Mouse (Mus musculus) lung, postnatal 36 days (tissue): ENCODE measurements around the gene Ino80d.

ENCODE experiments used
- DNase-seq: peaks from one replicate; pipeline ENCODE4 v3.0.0; 2022; ENCODE audit warnings: mixed read lengths

Ino80d gene

GRCm38 (mm10) chr1:63102758-63103451 is 11.6 kb downstream of the Ino80d start:
- DNase-seq, result no peak

DNA sequence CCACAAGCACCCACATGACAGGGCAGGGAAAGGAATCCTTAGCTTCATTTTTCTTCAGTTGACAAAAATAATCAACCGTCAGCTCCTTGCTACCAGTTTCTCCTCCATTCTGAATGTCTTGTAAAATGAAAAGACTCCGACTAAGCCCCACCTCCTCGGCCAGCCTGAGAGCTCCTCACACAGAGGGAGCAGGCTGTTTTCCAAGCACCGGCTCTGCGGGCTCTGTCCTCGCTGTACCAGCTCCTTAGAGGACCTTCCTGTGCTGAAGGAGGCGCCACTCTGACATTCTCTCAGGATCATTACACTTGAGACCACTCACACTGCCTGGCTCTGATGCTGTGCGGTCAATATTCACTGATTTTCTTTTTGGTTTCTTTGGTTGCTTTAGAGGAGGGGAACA is 14.3 kb downstream of the Ino80d start:
- peak; percentile 21 for DNase-seq

DNA sequence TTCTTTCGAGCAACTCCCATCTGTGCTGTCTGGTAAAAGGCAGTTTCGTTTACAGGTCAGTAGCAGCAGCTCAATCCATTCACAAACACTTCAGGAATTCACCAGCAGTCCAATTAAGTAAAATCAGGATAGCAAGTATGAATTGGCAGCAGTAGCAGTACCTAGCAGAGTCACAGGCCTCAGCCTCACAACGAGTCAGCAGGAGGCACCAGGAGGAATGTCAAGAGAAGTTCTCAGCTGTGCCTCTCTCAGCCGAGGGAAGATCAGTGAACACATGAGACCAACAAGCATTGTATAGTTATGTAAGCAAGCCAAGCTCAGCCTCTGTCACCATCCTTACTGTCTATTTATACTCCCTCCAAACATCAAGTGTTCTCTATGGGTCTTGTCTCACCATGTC is 15.6 kb downstream of the Ino80d start:
- no peak for DNase-seq

DNA sequence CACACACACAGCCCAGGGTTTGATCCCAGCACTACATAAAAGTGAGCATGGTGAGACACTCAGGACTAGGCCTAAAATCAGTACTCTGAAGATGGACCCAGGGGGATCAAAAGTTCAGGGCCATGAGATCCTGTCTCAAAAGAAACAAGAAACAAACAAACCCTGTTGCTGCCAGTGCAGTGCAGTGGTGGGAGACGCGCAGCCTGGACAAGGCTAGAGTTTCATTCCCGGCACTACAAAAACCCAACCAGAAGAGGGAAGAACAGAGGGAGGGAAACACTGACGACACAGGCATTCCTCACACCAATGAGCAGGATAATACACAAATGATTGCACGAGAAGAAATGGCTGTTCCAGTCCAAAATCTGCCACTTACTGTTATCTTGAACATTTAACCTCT is 18.4 kb downstream of the Ino80d start:
- DNase-seq, result no peak

GRCm38 (mm10) chr1:63089795-63090194 is 24.7 kb downstream of the Ino80d start:
- DNase-seq, result peak; percentile 22

- no peak for DNase-seq
These were observed 25.9 kb downstream of the Ino80d start for GRCm38 (mm10) chr1:63088614-63089013.

DNA sequence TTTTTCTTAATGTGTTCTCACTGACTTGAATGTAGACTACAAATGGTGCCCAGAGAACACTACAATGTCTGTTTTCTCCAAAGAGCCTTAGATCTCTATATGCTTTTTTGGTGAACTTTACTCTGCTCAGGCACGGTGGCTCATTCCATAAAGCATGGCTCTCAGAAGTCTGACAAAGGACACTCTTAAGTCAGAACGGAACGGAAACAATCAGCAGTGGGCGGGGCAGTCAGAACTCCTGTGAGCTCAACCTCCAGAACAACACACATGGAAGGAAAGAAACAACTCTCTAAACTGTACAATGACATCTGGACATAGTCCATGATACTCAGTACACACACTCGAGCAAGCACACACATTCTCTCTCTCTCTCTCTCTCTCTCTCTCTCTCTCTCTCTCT is 34.2 kb downstream of the Ino80d start:
- DNase-seq, result peak; percentile 30

- no peak for DNase-seq
These were observed 38.1 kb downstream of the Ino80d start for GRCm38 (mm10) chr1:63076383-63076782.

- DNase-seq, result no peak
These were observed 43.1 kb downstream of the Ino80d start for GRCm38 (mm10) chr1:63071379-63071778.

DNA sequence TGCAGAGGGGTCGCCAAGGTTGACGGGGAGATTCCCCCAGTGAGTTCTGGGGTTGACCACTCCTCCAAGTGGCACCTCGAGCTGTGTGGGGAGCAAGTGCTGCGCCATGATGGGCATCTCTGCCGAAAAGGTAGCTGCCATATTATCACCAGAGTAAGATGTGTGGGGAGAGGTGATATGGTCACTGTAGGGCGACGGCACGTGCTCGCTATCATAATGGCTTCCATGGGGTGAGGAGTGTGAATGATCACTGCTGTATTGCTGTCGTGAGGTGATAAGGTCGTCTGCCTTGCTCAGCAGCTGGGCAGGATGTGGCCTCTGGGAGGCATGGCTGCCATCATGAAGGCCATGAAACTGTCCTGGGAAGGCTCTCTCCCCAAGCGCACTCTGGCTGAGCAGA is 56.1 kb downstream of the Ino80d start:
- no peak for DNase-seq

DNA sequence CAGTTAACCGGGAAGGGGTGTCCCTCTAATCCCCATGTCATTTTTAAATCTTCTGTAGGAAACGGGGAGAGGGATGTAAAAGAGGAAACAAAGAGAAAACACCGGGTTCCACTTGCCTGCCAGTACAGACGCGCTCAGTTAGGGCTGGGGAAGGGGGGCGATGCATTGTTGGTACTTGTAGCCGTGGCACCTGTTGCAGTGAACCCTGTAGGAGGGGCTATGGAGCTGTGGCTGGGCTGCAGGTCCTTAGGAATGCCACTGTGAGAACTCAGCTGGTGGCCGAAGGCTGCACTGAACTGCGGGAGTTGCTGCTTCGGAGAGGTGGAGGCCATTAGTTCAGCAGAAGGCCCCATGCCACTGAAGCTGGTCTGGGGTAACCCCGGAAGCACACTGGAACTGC is 56.6 kb downstream of the Ino80d start:
- DNase-seq, result no peak

DNA sequence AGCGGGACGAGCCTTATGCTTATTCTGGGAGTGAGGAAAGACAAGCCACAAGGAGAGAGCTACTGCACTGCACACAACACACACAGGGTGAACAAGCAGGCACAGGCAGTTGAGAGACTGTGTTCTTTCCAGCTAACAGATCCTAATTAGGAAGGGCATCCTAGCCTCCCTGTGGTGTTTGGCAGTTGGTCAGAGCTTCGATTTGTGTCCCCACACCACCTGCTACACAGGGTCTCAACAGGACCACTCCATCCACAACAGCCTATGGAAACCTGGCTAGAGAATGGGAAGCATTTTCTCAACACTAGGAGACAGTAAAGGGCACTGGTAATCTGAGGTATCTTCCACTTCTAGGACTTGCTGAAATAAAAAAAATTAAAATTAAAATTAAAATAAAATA is 57.1 kb downstream of the Ino80d start:
- no peak for DNase-seq

DNA sequence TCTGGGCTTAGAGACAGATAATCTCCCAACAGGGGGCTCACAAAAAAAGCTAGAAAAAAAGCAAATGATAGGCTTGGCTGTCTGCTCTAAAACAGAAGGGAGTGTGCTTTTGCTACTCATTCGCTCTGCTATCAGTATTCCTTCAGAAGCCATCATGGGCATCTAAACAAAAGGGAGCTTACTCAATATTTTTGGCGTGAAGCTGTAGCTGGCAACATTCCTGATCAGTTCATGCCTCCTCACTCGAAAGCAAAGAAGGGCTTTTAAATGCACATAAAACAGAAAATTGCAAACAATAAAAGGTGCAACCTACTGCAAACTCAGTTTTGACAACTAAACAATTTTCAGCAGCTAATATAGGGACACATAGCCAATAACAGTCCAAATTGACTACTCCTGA is 59.1 kb downstream of the Ino80d start:
- peak; percentile 38 for DNase-seq

GRCm38 (mm10) chr1:63050866-63051265 is 63.6 kb downstream of the Ino80d start:
- peak; percentile 69 for DNase-seq

DNA sequence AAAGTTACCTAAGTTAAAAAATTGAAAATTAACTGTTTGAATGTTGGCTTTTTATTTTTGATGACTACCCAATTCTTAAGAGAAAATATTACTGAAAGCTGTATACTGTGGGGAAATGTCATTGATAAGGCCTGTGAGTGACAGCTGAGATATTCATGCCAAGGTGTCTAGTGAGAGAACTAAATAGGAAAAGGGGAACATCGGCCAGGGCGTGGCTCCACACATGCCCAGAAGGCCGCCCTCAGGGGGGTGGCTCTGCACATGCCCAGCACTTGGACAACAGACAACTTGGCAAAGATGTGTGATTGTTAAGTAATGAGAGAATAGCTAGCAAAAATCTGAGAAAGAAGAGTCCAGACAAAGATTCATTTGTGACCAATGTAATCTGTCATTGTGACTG is 64.5 kb downstream of the Ino80d start:
- DNase-seq, result peak; percentile 18

- DNase-seq, result no peak
These were observed 66.5 kb downstream of the Ino80d start for GRCm38 (mm10) chr1:63047983-63048382.

DNA sequence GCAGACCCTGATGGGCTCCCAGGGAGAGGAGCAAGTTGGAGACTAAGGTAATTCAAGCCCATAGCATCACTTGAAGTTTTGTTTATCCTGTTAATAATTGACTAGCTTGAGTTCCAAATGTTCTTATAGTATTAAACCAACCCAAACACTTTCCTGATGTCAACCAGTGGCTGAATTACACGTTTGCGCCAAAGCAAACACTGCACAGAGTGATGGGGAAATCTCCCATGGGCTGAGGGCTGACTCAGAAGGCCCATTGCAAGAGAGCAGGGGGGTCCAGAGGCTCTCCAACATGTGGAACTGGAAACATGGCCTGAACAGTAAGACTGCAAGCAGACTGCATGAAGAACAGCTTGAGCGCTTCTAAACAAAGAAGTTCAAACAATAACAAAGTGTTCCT is 81.5 kb downstream of the Ino80d start:
- peak; percentile 60 for DNase-seq

DNA sequence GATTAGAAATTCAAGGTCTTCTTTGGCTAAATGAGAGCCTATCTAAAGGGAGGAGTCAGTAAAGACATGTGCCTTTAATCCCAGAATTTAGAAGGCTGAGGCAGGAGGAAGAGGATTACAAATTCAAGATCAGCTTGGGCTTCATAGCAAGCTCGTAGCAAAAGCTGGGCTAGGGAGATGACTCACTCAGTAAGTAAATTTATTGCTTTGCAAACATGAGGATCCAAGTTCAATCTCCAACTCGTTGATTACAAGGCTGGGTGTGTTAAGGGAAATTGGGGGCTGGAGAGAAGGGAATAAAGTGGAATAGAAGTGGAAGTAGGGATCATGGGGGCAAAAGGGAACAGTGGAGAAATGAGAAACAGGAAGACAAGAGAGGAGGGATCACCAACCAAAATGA is 94.6 kb downstream of the Ino80d start:
- no peak for DNase-seq

DNA sequence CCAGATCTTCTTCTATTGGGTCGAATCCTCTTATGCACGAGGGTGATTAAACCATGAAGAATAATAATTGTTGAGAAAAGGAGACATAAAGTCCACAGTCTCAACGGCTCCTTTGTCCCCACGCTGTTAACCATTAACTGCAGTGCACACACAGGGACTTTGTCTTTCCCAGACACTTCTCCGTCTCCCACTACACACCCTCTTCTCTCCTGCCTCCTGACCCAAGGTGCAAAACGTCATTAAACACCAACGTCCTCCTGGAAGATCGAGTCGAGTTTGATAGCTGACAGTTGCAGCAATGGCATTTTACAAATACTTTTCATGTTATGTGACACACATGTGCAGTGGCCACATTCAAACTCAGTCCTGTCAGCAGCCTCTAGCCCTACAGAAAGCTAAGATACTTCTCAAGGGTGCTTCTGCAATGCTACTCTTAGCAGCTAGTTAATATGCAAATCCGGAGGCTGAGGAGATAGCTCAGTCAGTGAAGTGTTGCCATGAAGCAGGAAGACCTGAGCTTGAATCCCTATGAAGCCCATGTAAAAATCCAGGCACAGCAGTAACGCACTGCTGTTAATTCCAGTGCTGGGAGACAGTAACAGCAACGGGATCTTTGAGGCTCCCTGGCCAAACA is 109.3 kb downstream of the Ino80d start:
- DNase-seq, result no peak

GRCm38 (mm10) chr1:63001874-63002273 is 112.6 kb downstream of the Ino80d start:
- DNase-seq, result no peak

DNA sequence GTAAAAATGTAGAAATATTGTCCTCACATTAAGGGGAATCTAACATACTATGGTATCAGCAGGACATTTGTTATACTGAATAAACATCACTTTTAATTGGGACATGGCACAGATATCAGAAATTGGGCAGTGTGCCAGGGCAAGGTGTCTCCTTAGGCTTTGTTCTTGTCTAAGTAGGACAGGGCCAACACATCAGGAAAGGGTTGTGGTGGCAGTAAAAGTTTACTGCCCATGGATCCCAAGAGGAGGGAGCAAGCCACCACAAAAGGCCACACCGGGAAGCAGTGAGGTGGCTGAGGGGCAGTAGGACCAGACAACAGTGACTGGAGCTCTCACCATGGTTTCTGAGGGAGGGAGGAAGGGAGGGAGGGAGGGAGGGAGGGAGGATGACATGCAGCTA is 121.1 kb downstream of the Ino80d start:
- DNase-seq, result no peak

GRCm38 (mm10) chr1:62992648-62993047 is 121.8 kb downstream of the Ino80d start:
- DNase-seq, result no peak

DNA sequence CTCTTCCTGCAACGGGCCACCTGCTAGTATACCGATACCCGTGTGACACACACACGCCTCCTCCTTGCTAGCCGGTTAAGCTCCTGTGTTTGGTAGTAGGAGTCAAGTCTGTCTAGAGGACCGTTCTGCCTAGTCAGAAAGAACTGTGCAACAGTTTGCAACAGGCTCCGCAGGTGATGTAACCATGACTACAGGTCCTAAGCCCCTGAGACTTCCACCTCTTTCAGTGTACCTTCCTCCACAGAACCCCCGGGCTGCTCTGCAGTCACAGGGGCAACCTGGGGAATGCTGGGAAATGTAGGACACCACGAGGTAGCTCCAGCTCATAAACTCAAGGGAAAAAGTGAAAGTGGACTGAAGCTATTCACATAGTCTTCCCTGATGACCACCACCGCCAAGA is 123.4 kb downstream of the Ino80d start:
- DNase-seq, result no peak

- DNase-seq, result no peak
These were observed 126.9 kb downstream of the Ino80d start for GRCm38 (mm10) chr1:62987561-62987960.

- DNase-seq, result peak; percentile 80
These were observed 128.2 kb downstream of the Ino80d start for GRCm38 (mm10) chr1:62986267-62986666.
